Mouse (Mus musculus) small intestine, adult 2 months (tissue): ENCODE results near the gene Lct. TPM values are rescaled to one million over a fixed set of nuclear protein-coding genes. Genes with fewer than 3 reads are reported as not detected.
"Not testable (repeated sequence)": the region's sequence is repeated elsewhere in the genome, so short reads cannot be mapped to it uniquely, and the experiment has no call there.

Experiments used
- H3K27ac ChIP-seq: fragments of 200-500 bp; 2 replicates; pipeline ENCODE4 v1.5.1; 2012; ENCODE audit warnings: low read depth, low read length, control low read depth, inconsistent platforms; ENCODE audit not compliant: insufficient read depth
- H3K27me3 ChIP-seq: fragments of 200-500 bp; 2 replicates; pipeline ENCODE4 v1.6.1; 2012; ENCODE audit warnings: mild to moderate bottlenecking, moderate library complexity, low read length, inconsistent platforms; ENCODE audit not compliant: control insufficient read depth, insufficient read depth
- H3K36me3 ChIP-seq: fragments of 200-500 bp; 2 replicates; pipeline ENCODE4 v1.6.1; 2012; ENCODE audit warnings: mild to moderate bottlenecking, low read length, control low read depth, inconsistent platforms; ENCODE audit not compliant: control insufficient read depth, insufficient read depth
- H3K4me1 ChIP-seq: fragments of 200-500 bp; 2 replicates; pipeline ENCODE4 v1.6.1; 2012; ENCODE audit warnings: low read length, inconsistent platforms, mixed read lengths; ENCODE audit not compliant: control insufficient read depth, insufficient read depth, insufficient read length
- H3K4me3 ChIP-seq: fragments of 200-500 bp; 2 replicates; pipeline ENCODE4 v1.5.1; 2012; ENCODE audit warnings: low read depth, mild to moderate bottlenecking, control low read depth, inconsistent platforms, low read length, moderate library complexity
- CTCF ChIP-seq: fragments of 200-500 bp; IDR thresholded peaks from 2 replicates; pipeline ENCODE4 v1.5.1; 2012; ENCODE audit warnings: low read depth, mild to moderate bottlenecking, control low read depth, inconsistent platforms, low read length, moderate library complexity, mixed read lengths; ENCODE audit not compliant: insufficient replicate concordance, insufficient read length; ENCODE audit errors: extremely low read depth
- POLR2A ChIP-seq: fragments of 200-500 bp; IDR thresholded peaks from 2 replicates; pipeline ENCODE4 v1.6.1; 2012; ENCODE audit warnings: low read depth, mild to moderate bottlenecking, control low read depth, inconsistent platforms, low read length, moderate library complexity
- WGBS: fragments of 180-500 bp; shearing (Covaris S2); methylation state at CpG from one replicate; pipeline ENCODE4 v1.1.7; 2018; 5-methylcytosine and 5-hydroxymethylcytosine counted together
- polyA plus RNA-seq: library from polyadenylated mRNA; depleted of rRNA; stranded (reverse); fragments of >200 nt; gene quantifications from 2 replicates; pipeline ENCODE4 v1.2.3, GENCODE M21; 2012

The Lct gene
- polyA plus RNA-seq, 1 experiment = 416 TPM

GRCm38 (mm10) chr1:128327165-128327564 is 953 bp downstream of the Lct start:
- H3K4me1 ChIP-seq = peaks cover 12% of the 10 kb centered on the region; the same call in 1 of the 2 replicates
- peak overlapping the region; percentile 88 for H3K27ac ChIP-seq
- H3K4me3 ChIP-seq = peak overlapping the region; percentile 72; the same call in 1 of the 2 replicates
- H3K36me3 ChIP-seq = peaks cover 25% of the 10 kb centered on the region
- 87% methylated on average over 1 of the region's 1 CpGs for WGBS
- H3K27me3 ChIP-seq = no peaks in the 10 kb centered on the region
- TF ChIP-seq CTCF (no peak), POLR2A (no peak)

- Histone ChIP-seq H3K27me3 (no peaks in the 10 kb centered on the region), H3K36me3 (peaks cover 29% of the 10 kb centered on the region), H3K27ac (peak overlapping the region; percentile 87), H3K4me1 (peaks cover 15% of the 10 kb centered on the region; the same call in 1 of the 2 replicates), H3K4me3 (peak overlapping the region; percentile 35)
- TF ChIP-seq CTCF (no peak; the same call in 1 of the 2 replicates), POLR2A (no peak)
- 80% methylated on average over 2 of the region's 2 CpGs for WGBS
Measured at GRCm38 (mm10) chr1:128324776-128325175, 3.3 kb downstream of the Lct start.

DNA sequence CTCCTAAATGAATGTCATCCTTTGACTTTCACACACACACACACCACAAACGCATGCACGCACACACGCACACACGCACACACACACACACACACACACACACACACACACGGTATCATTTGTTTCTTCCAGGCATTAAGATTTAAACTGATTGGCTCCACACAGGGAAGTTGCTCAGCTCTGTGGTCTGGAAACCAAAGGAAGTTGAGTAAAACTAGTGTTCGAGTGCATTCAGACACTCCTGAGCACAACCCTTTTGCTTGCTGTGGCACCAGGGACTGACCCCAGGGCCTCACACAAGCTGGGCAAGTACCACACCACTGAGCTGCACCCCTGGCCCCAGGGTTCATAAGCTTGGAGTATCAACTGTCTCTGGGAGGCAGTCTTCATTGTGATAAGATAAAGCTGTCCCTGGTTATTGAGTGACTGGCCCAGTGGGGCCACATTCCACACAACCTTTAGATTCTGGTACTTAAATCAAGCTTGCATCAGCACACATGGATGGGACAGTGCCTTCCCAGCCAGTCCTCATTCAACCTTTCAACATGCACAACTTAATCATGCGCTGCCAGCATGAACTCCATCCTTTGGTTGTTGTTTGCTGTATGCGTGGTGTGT is 5.0 kb downstream of the Lct start:
- WGBS = 70% methylated on average over 8 of the region's 8 CpGs
- TF ChIP-seq POLR2A (0 out of 2 replicates have a peak, but pooled peaks have one; percentile 25), CTCF (no peak)
- Histone ChIP-seq H3K4me1 (peaks cover 9% of the 10 kb centered on the region; the same call in 1 of the 2 replicates), H3K36me3 (peaks cover 37% of the 10 kb centered on the region), H3K27me3 (no peaks in the 10 kb centered on the region), H3K27ac (peak overlapping the region; percentile 87), H3K4me3 (peak overlapping the region; percentile 32)

GRCm38 (mm10) chr1:128319266-128319665 is 8.9 kb downstream of the Lct start:
- not testable (repeated sequence) for H3K27ac ChIP-seq, H3K4me1 ChIP-seq, H3K4me3 ChIP-seq, H3K27me3 ChIP-seq
- 85% methylated on average over 6 of the region's 6 CpGs for WGBS
- H3K36me3 ChIP-seq = peaks cover 34% of the 10 kb centered on the region

- TF ChIP-seq POLR2A = no peak
- TF ChIP-seq CTCF = no peak
- H3K4me1 ChIP-seq = peaks cover 8% of the 10 kb centered on the region; the same call in 1 of the 2 replicates
- H3K27me3 ChIP-seq = no peaks in the 10 kb centered on the region
- no peak overlapping the region for H3K4me3 ChIP-seq
- H3K27ac ChIP-seq = peak overlapping the region; percentile 66; the same call in 1 of the 2 replicates
- H3K36me3 ChIP-seq = peaks cover 41% of the 10 kb centered on the region
- 22% methylated on average over 4 of the region's 4 CpGs for WGBS
Measured at GRCm38 (mm10) chr1:128314665-128315064, 13.5 kb downstream of the Lct start.

- TF ChIP-seq POLR2A = no peak
- no peak for TF ChIP-seq CTCF
- peaks cover 35% of the 10 kb centered on the region for H3K36me3 ChIP-seq
- no peak overlapping the region for H3K4me3 ChIP-seq
- H3K27ac ChIP-seq = no peak overlapping the region
- 85% methylated on average over 3 of the region's 3 CpGs for WGBS
- no peaks in the 10 kb centered on the region for H3K27me3 ChIP-seq
- peaks cover 8% of the 10 kb centered on the region; the same call in 1 of the 2 replicates for H3K4me1 ChIP-seq
Measured at GRCm38 (mm10) chr1:128309043-128309442, 19.1 kb downstream of the Lct start.

DNA sequence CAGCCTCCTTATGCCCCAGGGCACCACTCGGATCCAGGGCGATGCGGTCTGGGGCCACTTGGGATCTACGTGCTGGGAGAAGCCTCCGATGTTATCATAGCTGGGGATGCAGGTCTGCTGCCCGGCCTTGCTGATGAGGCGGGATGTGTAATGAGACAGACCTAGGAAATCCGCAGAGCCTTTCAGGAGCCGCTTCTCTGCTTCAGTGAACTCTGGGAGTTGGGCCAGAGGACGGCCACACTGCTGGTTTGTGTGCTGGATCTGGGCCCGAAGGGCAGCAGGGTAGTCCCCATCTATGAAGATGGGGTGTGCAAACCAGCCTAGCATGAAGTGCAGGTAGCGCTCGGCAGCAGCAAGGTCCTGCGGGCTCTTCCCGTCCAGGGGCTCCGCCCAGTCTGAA is 24.2 kb downstream of the Lct start:
- Histone ChIP-seq H3K4me3 (no peak overlapping the region), H3K36me3 (peaks cover 42% of the 10 kb centered on the region), H3K27me3 (no peaks in the 10 kb centered on the region), H3K4me1 (no peaks in the 10 kb centered on the region), H3K27ac (no peak overlapping the region)
- 92% methylated on average over 16 of the region's 16 CpGs for WGBS
- TF ChIP-seq POLR2A (no peak), CTCF (no peak)
